Mouse (Mus musculus) cerebellum, adult 9-11 months (tissue): Measurements from ENCODE around the gene Cep350.

Source experiments
- DNase-seq: peaks from one replicate; pipeline ENCODE4 v3.0.0; 2022

The Cep350 gene

DNA sequence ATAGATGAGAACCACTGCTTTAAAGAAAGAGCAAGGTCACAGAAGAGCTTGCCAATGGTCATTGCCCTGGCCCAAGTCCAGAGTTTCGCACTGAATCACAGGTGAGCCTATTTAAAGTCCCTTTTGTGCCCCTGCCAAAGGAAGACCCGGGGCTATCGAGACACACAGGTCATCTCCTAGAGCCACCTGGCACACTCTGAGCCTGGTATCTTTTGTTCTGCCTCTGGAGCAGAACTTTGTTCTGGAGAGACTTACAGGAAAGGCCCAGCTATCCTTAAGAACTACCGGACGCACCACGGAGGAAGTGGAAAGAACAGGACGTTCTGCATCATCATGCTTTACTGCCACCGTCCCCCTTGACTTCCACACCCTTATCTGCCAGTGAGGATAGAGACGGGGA is 167.4 kb downstream of the Cep350 start:
- DNase-seq: no peak

- DNase-seq: peak; percentile 87
These were observed 171.8 kb downstream of the Cep350 start for GRCm38 (mm10) chr1:155801014-155801991.

- DNase-seq: no peak
These were observed 175.1 kb downstream of the Cep350 start for GRCm38 (mm10) chr1:155798000-155798399.

- no peak for DNase-seq
These were observed 175.6 kb downstream of the Cep350 start for GRCm38 (mm10) chr1:155797425-155797824.

DNA sequence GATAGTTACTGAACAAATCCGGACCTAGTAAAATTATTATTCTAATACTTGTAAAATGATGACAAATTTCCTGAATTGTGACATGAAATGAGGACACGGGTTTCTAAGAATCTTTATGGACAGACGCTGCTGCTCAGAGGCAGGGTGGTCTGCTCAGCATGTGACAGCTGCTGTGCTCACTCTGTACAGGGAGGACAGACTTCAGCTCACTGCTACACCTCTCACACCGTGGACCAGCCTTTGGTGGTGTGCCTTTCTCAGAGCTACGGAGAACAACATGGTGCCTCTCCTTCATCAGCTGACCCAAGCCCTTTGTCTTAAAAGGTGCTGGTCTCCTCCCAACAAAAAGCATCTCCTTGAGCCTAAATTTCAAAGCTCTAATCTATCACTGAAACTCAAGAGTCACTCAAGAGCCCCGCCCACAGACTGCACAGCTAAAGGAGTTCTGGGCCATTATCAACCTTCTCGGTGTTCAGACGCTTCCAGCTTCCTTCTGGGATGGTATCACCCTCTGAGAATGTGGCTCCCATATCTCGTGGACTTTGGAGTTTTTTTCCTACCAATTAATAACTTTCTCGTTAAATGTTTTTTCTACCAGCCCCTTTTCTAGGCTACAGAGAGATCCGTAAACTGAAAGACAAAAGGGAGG is 176.2 kb downstream of the Cep350 start:
- no peak for DNase-seq

DNA sequence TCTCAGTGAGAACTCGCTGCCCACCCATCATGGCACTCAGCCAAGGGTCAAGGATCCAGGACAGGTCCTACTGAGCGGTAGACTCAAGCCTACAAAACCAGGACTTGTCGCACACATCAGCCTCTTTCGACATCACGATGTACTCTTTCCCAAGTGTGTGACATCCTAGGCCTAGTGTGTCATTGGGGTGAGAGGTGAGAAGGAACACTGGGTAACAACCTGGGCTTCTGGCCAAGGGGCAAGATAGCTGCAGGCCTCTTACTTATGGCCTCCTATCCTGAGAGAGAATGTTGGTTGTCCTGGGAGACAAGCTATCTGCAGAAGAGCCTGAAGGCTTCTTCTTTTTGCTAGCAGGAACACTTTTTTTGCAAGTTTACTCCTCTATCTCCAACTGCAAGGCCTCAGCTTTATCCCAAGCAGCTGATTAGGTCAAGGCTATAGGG is 177.2 kb downstream of the Cep350 start:
- no peak for DNase-seq
